Mouse (Mus musculus) kidney, adult 2 months (tissue): ENCODE measurements around the gene Pdzrn4.

Experiments used
- CTCF ChIP-seq: fragments of 200-500 bp; conservative IDR thresholded peaks from 2 replicates; pipeline ENCODE4 v1.5.1; 2011; ENCODE audit warnings: low read depth, mild to moderate bottlenecking, control low read depth, low read length, moderate library complexity, mixed read lengths; ENCODE audit not compliant: insufficient read depth, insufficient read length
- POLR2A ChIP-seq: fragments of 200-500 bp; IDR thresholded peaks from one replicate; pipeline ENCODE4 v1.6.1; 2011; ENCODE audit warnings: low read depth, low read length, control low read depth

DNA sequence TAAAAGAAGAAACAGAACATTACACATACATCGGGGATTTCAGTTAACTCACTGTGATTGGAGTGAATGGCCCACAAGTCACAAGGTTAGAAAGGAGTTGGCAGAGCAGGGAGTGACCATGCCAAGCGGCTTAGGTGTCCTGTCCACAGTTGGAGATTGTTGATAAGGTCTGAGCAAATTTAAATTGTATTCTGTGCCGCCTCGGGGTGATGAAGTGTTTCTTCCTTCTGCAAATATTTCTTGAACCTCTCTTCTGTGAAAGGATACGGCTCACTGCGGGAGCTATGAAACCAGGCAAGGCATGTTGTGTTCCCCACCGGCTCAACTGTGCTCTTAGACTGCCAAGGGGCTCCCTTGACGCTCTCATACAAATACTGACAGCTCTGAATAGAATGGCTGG, 112.7 kb downstream of the Pdzrn4 start:
- TF ChIP-seq CTCF (no peak), POLR2A (no peak)
